ENCODE assay signal across 36 mouse cellular contexts in genomic region chr7:99191411-99191810, GRCm38 (mm10). TPM values are rescaled to one million over a fixed set of nuclear protein-coding genes. Genes with fewer than 3 reads are reported as not detected.
DNase-seq lines count a peak whose midpoint lies in the region; ATAC-seq and TF ChIP-seq lines count a peak whose summit lies in the region.
"Had no signal": no experiment of that assay in that cellular context is flagged by ENCODE, and none has a peak within 500 bp of the region (broad histone marks: within the 10 kb centered on the region; RNA-seq: fewer than 3 reads in every experiment).

No protein-coding gene starts in this region.

- H3K27me3 ChIP-seq in liver, embryonic 14.5 days (ENCODE audit: control insufficient read depth, insufficient read depth, low read length): no peaks in the 10 kb centered on the region
- no peaks in the 10 kb centered on the region for H3K27me3 ChIP-seq in kidney, adult 2 months (replicated peaks; ENCODE audit: control insufficient read depth, insufficient read depth, low read length)
- H3K27me3 ChIP-seq: embryonic facial prominence, embryonic 12.5 days; forebrain, embryonic 15.5 days; hindbrain, embryonic 15.5 days; intestine, embryonic 15.5 days; midbrain, embryonic 15.5 days; neural tube, embryonic 12.5 days had no signal

- H3K4me2 ChIP-seq in liver, embryonic 14.5 days (ENCODE audit: low read depth): no peak overlapping the region
- H3K4me2 ChIP-seq: embryonic facial prominence, embryonic 12.5 days; forebrain, embryonic 15.5 days; heart, embryonic 13.5 days; hindbrain, embryonic 15.5 days; intestine, embryonic 15.5 days; midbrain, embryonic 15.5 days; neural tube, embryonic 12.5 days had no signal

- ATAC-seq in CD4-positive, CD25-positive, alpha-beta regulatory T cell, adult 4 months: peak; percentile 21
- ATAC-seq in liver, embryonic 14.5 days (ENCODE audit: insufficient read depth): peak; percentile 41; the same call in 1 of the 2 replicates
- ATAC-seq: forebrain, embryonic 15.5 days; intestine, embryonic 15.5 days; lung, postnatal 0 days; midbrain, embryonic 15.5 days; Patski had no signal

- peaks cover 0 to 19% of the 10 kb centered on the region in 2 experiments; a peak in 3 of 4 replicates for H3K4me1 ChIP-seq in liver, embryonic 14.5 days (replicated peaks; ENCODE audit: control insufficient read depth in 2 of 2, insufficient read depth in 2 of 2, low read length in 1 of 2)
- H3K4me1 ChIP-seq in kidney, adult 2 months (ENCODE audit: control insufficient read depth, insufficient read depth, low read length): peaks cover 5% of the 10 kb centered on the region
- H3K4me1 ChIP-seq: embryonic facial prominence, embryonic 12.5 days; forebrain, embryonic 10.5 days; forebrain, embryonic 15.5 days; heart, embryonic 13.5 days; hindbrain, embryonic 15.5 days; intestine, embryonic 15.5 days; midbrain, embryonic 15.5 days; neural tube, embryonic 12.5 days had no signal

- H3K36me3 ChIP-seq in liver, embryonic 14.5 days (replicated peaks; ENCODE audit: control insufficient read depth, insufficient read depth, low read depth): no peaks in the 10 kb centered on the region
- H3K36me3 ChIP-seq in kidney, adult 2 months (ENCODE audit: control insufficient read depth, insufficient read depth, low read length): no peaks in the 10 kb centered on the region
- H3K36me3 ChIP-seq: embryonic facial prominence, embryonic 12.5 days; forebrain, embryonic 10.5 days; forebrain, embryonic 15.5 days; heart, embryonic 13.5 days; hindbrain, embryonic 10.5 days; hindbrain, embryonic 15.5 days; intestine, embryonic 15.5 days; midbrain, embryonic 15.5 days; neural tube, embryonic 12.5 days had no signal

- no peak for TF ChIP-seq CTCF in liver, embryonic 14.5 days (IDR thresholded peaks at IDR 0.05; ENCODE audit: low read depth)
- TF ChIP-seq CTCF in kidney, adult 2 months (conservative IDR thresholded peaks at IDR 0.05; ENCODE audit: insufficient read depth, insufficient read length, low read depth, low read length): no peak

- H3K9ac ChIP-seq in liver, embryonic 14.5 days (replicated peaks): no peak overlapping the region
- H3K9ac ChIP-seq: embryonic facial prominence, embryonic 12.5 days; forebrain, embryonic 15.5 days; heart, embryonic 13.5 days; hindbrain, embryonic 15.5 days; intestine, embryonic 15.5 days; midbrain, embryonic 15.5 days; neural tube, embryonic 12.5 days had no signal

- no peaks in the 10 kb centered on the region for H3K9me3 ChIP-seq in liver, embryonic 14.5 days (ENCODE audit: control insufficient read depth, low read length)
- H3K9me3 ChIP-seq: embryonic facial prominence, embryonic 12.5 days; forebrain, embryonic 10.5 days; forebrain, embryonic 15.5 days; heart, embryonic 13.5 days; hindbrain, embryonic 10.5 days; hindbrain, embryonic 15.5 days; intestine, embryonic 15.5 days; midbrain, embryonic 15.5 days; neural tube, embryonic 12.5 days had no signal

- no peak for TF ChIP-seq POLR2A in kidney, adult 2 months (IDR thresholded peaks at IDR 0.05; ENCODE audit: low read depth, low read length)

- no peak overlapping the region for H3K27ac ChIP-seq in liver, embryonic 14.5 days
- H3K27ac ChIP-seq in kidney, adult 2 months (ENCODE audit: insufficient read depth, low read depth, low read length): no peak overlapping the region
- H3K27ac ChIP-seq: embryonic facial prominence, embryonic 12.5 days; forebrain, embryonic 10.5 days; forebrain, embryonic 15.5 days; heart, adult 2 months; heart, embryonic 13.5 days; hindbrain, embryonic 10.5 days; hindbrain, embryonic 15.5 days; intestine, embryonic 15.5 days; macrophage; midbrain, embryonic 15.5 days; neural tube, embryonic 12.5 days; stomach, postnatal 0 days had no signal

- no peak for TF ChIP-seq EP300 in liver, embryonic 14.5 days (IDR thresholded peaks at IDR 0.05; ENCODE audit: low read depth)

- no peak overlapping the region for H3K4me3 ChIP-seq in liver, embryonic 14.5 days (ENCODE audit: insufficient read depth in 1 of 2, low read depth in 2 of 2, low read length in 2 of 2)
- H3K4me3 ChIP-seq in kidney, adult 2 months (ENCODE audit: insufficient read depth, low read depth, low read length): no peak overlapping the region
- H3K4me3 ChIP-seq: embryonic facial prominence, embryonic 12.5 days; forebrain, embryonic 10.5 days; forebrain, embryonic 15.5 days; heart, adult 2 months; heart, embryonic 13.5 days; hindbrain, embryonic 10.5 days; hindbrain, embryonic 15.5 days; intestine, embryonic 15.5 days; midbrain, embryonic 15.5 days; neural tube, embryonic 12.5 days had no signal

- DNase-seq in 416B (ENCODE audit: low read depth): peak; percentile 8
- peak; percentile 70 for DNase-seq in fat pad, adult 2 months (ENCODE audit: extremely low read depth, low read depth, low spot score)
- no peak for DNase-seq in liver, embryonic 14.5 days (ENCODE audit: low read depth in 3 of 3, low spot score in 3 of 3)
- DNase-seq in adrenal gland, postnatal 25 days: no peak
- no peak for DNase-seq in thymus, postnatal 36 days
- no peak for DNase-seq in lung, postnatal 10 days
- no peak for DNase-seq in kidney, adult 2 months
- DNase-seq: adrenal gland, postnatal 14 days; B cell, adult 2 months; cerebellum, adult 11 months; cerebellum, adult 9-11 months; embryo, embryonic 11 days; gastrocnemius, postnatal 36 days; heart, adult 2 months; heart, postnatal 10 days; kidney, adult 8-10 months; kidney, postnatal 10 days; lung, adult 18-20 months; right cerebral cortex, adult 18-20 months; thymus, adult 18-20 months had no signal

RNA-seq across cellular contexts. Expression of gene Dgat2, which starts 8.9 kb away (rescaled TPM):
- 1 to 10 TPM; 3.1 to 4.4 TPM for polyA plus RNA-seq in CD4-positive, CD25-positive, alpha-beta regulatory T cell, adult 4 months (2017; shearing (Covaris generic))
- 44.0 and 50.0 TPM in 2 replicates for polyA plus RNA-seq in liver, embryonic 14.5 days (2012; rRNA removed)
- polyA plus RNA-seq in liver, embryonic 14.5 days (2014; fragmentation: Nextera tagmentation; extraction: Ambion mirVana): 66.8 and 80.0 TPM in 2 replicates
- 635 and 725 TPM in 2 replicates for total RNA-seq in adrenal gland, postnatal 25 days (2021)
- polyA plus RNA-seq in kidney, adult 2 months (2012; rRNA removed): 286 and 363 TPM in 2 replicates

RNA-seq across cellular contexts. Expression of gene Mogat2, which starts 47.0 kb away (rescaled TPM):
- not detected for polyA plus RNA-seq in CD4-positive, CD25-positive, alpha-beta regulatory T cell, adult 4 months (2017; shearing (Covaris generic))
- polyA plus RNA-seq in liver, embryonic 14.5 days (2012; rRNA removed): 13.5 and 15.4 TPM in 2 replicates
- 30.3 and 32.9 TPM in 2 replicates for polyA plus RNA-seq in liver, embryonic 14.5 days (2014; fragmentation: Nextera tagmentation; extraction: Ambion mirVana)
- total RNA-seq in adrenal gland, postnatal 25 days (2021): 0.79 and 2.3 TPM in 2 replicates
- polyA plus RNA-seq in kidney, adult 2 months (2012; rRNA removed): 29.6 and 29.7 TPM in 2 replicates
- total RNA-seq: gastrocnemius, adult 18-20 months; gastrocnemius, postnatal 36 days; heart, adult 2 months; heart, postnatal 10 days; MEL had no signal
- polyA plus RNA-seq: Patski had no signal

RNA-seq across cellular contexts. Expression of gene Uvrag, which starts 50.5 kb away (rescaled TPM):
- polyA plus RNA-seq in CD4-positive, CD25-positive, alpha-beta regulatory T cell, adult 4 months (2017; shearing (Covaris generic)): 1 to 10 TPM; 5.7 to 9.5 TPM
- 2.4 and 3.9 TPM in 2 replicates for polyA plus RNA-seq in liver, embryonic 14.5 days (2012; rRNA removed)
- polyA plus RNA-seq in liver, embryonic 14.5 days (2014; fragmentation: Nextera tagmentation; extraction: Ambion mirVana): 5.7 and 7.4 TPM in 2 replicates
- total RNA-seq in adrenal gland, postnatal 25 days (2021): 36.4 and 36.9 TPM in 2 replicates
- 8.0 and 17.0 TPM in 2 replicates for polyA plus RNA-seq in kidney, adult 2 months (2012; rRNA removed)

Comparison
In these comparisons a context has a peak if more than half of its experiments do, and no peak if none do; other contexts are left out.
1. DNase-seq: peak in 416B (single experiment) and fat pad, adult 2 months (single experiment); none in liver, embryonic 14.5 days (0 of 3), adrenal gland, postnatal 25 days (single experiment), thymus, postnatal 36 days (0 of 2), lung, postnatal 10 days (single experiment) and kidney, adult 2 months (single experiment).
2. RNA of gene Dgat2, which starts 8.9 kb away (polyA plus RNA-seq): 286 to 363 TPM in kidney, adult 2 months and 44.0 to 80.0 TPM in liver, embryonic 14.5 days; 3.1 to 4.4 TPM in CD4-positive, CD25-positive, alpha-beta regulatory T cell, adult 4 months; every median in the first group is over 4 times any median in the second.
3. RNA of gene Mogat2, which starts 47.0 kb away (polyA plus RNA-seq): 13.5 to 32.9 TPM in liver, embryonic 14.5 days and 29.6 to 29.7 TPM in kidney, adult 2 months; not detected in CD4-positive, CD25-positive, alpha-beta regulatory T cell, adult 4 months; every median in the first group is over 10 times any median in the second.